Mouse (Mus musculus) bone marrow, adult 2 months (tissue): ENCODE data around the gene Creg2.

Experiments used
- CTCF ChIP-seq: fragments of 200-500 bp; IDR thresholded peaks from 2 replicates; pipeline ENCODE4 v1.5.1; 2011; ENCODE audit warnings: low read length, control low read depth; ENCODE audit not compliant: control insufficient read depth, insufficient read depth
- POLR2A ChIP-seq: fragments of 200-500 bp; IDR thresholded peaks from 2 replicates; pipeline ENCODE4 v1.6.1; 2011; ENCODE audit warnings: low read depth, mild to moderate bottlenecking, control low read depth, low read length, borderline replicate concordance; ENCODE audit not compliant: control insufficient read depth

- no peak for TF ChIP-seq CTCF
- no peak for TF ChIP-seq POLR2A
Measured at GRCm38 (mm10) chr1:39623106-39623505, 28.2 kb downstream of the Creg2 start.
